Mouse (Mus musculus): ENCODE measurements at regions not wholly inside any gene's neighbourhood (a gene's known extent, or its start where the extent isn't known, plus 50 kb on each side); places are given as distances from the start of the nearest gene placed in this dataset.

DNA sequence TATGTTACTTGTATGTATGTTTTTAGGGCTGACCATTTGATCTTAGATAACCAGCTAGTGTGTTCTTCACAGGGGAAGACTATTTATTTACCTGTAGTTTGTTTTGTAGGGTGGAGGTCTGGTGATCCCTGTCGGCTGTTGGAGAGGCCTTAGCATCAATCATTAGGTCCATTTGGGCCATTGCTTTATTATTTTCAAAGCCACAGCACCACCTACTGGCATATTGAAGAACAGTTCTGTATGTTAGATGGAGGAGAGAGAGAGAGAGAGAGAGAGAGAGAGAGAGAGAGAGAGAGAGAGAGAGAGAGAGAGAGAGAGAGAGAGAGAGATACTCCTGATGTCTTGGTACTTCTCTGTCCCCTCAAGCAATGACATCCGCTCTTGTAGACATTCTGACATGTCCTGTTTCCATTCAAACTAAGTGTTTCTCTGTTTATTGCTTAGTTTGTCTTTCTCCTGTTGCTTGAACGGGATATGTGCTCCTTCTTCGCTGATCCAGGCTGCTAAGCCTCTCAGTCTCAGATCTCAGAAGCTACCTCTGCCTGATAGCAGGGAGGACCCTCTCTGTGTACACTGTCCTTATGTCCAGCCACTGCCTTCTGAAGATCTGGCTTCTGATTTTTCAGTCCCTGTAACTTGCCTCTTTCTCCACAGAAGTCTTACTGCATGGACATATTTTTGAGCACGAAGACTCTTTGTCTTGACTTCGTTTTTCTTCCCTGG lies 52.9 kb upstream of the Fam241a start:
- H3K36me3 ChIP-seq (replicated peaks; ENCODE audit: control insufficient read depth, insufficient read depth, low read depth, low read length) = no peaks in the 10 kb centered on the region
- no peak overlapping the region for H3K4me2 ChIP-seq (ENCODE audit: low read depth, low read length)
- H3K4me1 ChIP-seq (ENCODE audit: control insufficient read depth, insufficient read depth, low read length) = no peaks in the 10 kb centered on the region
- no peak overlapping the region for H3K4me3 ChIP-seq (ENCODE audit: low read depth, low read length)
- DNase-seq (ENCODE audit: low spot score) = peak; percentile 84
- H3K27me3 ChIP-seq (ENCODE audit: control insufficient read depth, insufficient read depth, low read length) = no peaks in the 10 kb centered on the region
- no peak overlapping the region for H3K27ac ChIP-seq (replicated peaks; ENCODE audit: low read depth, low read length)
- WGBS = 51% methylated on average over 6 of the region's 6 CpGs
- no peaks in the 10 kb centered on the region for H3K9me3 ChIP-seq (replicated peaks; ENCODE audit: control insufficient read depth, low read length)
- peak; percentile 62; the same call in 1 of the 2 replicates for ATAC-seq (replicated peaks; ENCODE audit: insufficient number of reproducible peaks, low FRiP score, low TSS enrichment, low read depth)
- no peak overlapping the region for H3K9ac ChIP-seq (replicated peaks; ENCODE audit: low read length)

DNA sequence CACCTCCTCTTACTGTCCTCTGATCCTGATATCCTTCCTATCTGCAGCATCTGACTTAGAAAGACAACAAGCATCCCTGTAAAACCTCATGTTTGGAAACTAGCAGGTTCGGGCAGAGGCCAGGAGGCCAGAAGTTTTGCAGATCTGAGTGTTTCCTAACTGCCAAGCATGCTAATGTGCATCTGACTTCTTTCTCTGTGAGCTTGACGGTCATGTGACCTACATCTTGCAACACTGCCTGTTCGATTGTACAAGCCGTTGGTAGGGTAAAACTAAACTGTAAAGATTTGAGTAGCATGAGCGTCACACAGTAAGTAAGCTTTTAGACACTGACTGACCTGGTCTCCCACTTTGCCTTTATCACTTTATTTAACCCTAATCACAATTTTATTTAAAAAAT lies 52.2 kb upstream of the Fam241a start:
- DNase-seq (ENCODE audit: low spot score) (no peak), ATAC-seq (replicated peaks; ENCODE audit: insufficient number of reproducible peaks, low FRiP score, low TSS enrichment, low read depth) (no peak)
- Histone ChIP-seq H3K4me3 (ENCODE audit: low read depth, low read length) (no peak overlapping the region), H3K27me3 (ENCODE audit: control insufficient read depth, insufficient read depth, low read length) (no peaks in the 10 kb centered on the region), H3K27ac (replicated peaks; ENCODE audit: low read depth, low read length) (no peak overlapping the region), H3K36me3 (replicated peaks; ENCODE audit: control insufficient read depth, insufficient read depth, low read depth, low read length) (no peaks in the 10 kb centered on the region), H3K4me2 (ENCODE audit: low read depth, low read length) (no peak overlapping the region), H3K9ac (replicated peaks; ENCODE audit: low read length) (no peak overlapping the region), H3K4me1 (ENCODE audit: control insufficient read depth, insufficient read depth, low read length) (no peaks in the 10 kb centered on the region), H3K9me3 (replicated peaks; ENCODE audit: control insufficient read depth, low read length) (no peaks in the 10 kb centered on the region)
- whole genome bisulfite sequencing = 82% methylated on average over 5 of the region's 5 CpGs
